Mouse (Mus musculus) ES-Bruce4 (cell line): ENCODE results near the gene Nudt3.

ENCODE experiments used
- CTCF ChIP-seq: IDR thresholded peaks from one replicate; pipeline ENCODE4 v1.8.1; 2011; ENCODE audit warnings: low read depth, low read length
- EP300 ChIP-seq: IDR thresholded peaks from 2 replicates; pipeline ENCODE4 v1.6.1; 2011; ENCODE audit warnings: low read depth, low read length; ENCODE audit not compliant: insufficient read depth
- POLR2A ChIP-seq: IDR thresholded peaks from one replicate; pipeline ENCODE4 v1.8.1; 2011; ENCODE audit warnings: low read length; ENCODE audit not compliant: insufficient read depth

DNA sequence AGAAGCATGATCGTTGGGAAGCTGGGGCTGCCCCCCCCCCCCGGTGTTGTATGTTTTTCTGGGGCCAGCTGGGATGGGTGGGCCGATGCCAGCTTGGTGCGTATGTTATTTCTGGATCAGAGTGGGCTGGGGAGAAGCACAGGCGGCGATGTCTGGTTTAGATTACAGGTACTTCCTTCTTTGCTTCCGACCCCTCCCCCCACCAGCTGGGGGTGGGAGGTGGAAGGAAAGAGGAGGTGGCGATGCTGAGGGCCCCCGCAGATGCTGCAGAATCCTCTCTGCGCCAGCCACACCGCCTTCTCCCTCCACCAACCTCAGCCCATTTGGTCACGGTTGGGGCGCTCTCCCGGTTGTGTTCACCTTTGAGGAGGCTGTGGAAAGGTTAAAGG is 32.7 kb upstream of the Nudt3 start:
- TF ChIP-seq CTCF (no peak), POLR2A (no peak), EP300 (no peak)
